In the genomic region with DNA sequence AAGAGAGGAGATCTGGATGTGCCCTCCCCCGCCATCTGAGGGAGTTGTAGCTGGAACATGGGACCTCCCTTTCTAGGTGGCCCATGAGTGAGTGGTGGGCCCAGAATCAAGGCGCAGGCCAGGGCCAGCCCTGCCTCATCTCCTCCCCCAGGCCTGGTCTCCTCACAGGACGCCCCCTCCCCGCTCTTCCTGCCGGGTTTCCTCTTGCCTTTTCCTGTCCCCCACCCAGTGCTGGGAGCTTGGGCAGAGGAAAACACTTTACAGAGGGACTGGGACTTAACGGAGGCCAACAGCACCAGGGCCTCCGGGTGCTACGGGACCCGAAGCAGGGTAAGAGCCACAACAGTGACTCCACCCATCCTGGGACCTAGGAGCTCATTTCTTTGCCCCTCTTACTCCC, we compare ENCODE assay signal across 8 mouse cellular contexts. TPM values are rescaled to one million over a fixed set of nuclear protein-coding genes. Genes with fewer than 3 reads are reported as not detected.
DNase-seq lines count a peak whose midpoint lies in the region; ATAC-seq and TF ChIP-seq lines count a peak whose summit lies in the region.

Gene Rasip1, plus strand, starts transcription at position 228 of the 400 bp plus-strand sequence.

- peak within 1 kb of the TSS; percentile 42 for H3K4me3 ChIP-seq in forebrain, postnatal 0 days (ENCODE audit: low read depth, low read length)
- H3K4me3 ChIP-seq in hindbrain, postnatal 0 days (ENCODE audit: low read length): peak within 1 kb of the TSS; percentile 53
- peak within 1 kb of the TSS; percentile 58 for H3K4me3 ChIP-seq in liver, embryonic 16.5 days (ENCODE audit: low read depth, low read length)
- H3K4me3 ChIP-seq in stomach, postnatal 0 days (ENCODE audit: low read depth, low read length): peak within 1 kb of the TSS; percentile 55

- ATAC-seq in forebrain, postnatal 0 days: no peak
- no peak for ATAC-seq in hindbrain, postnatal 0 days
- peak; percentile 31 for ATAC-seq in liver, embryonic 16.5 days (ENCODE audit: low read depth)
- no peak for ATAC-seq in stomach, postnatal 0 days (ENCODE audit: low FRiP score, low TSS enrichment)

- no peaks in the 10 kb centered on the region for H3K4me1 ChIP-seq in forebrain, postnatal 0 days (ENCODE audit: insufficient read depth)
- peaks cover 5% of the 10 kb centered on the region; the same call in 1 of the 2 replicates for H3K4me1 ChIP-seq in hindbrain, postnatal 0 days (ENCODE audit: insufficient read depth, low read length)
- peaks cover 5% of the 10 kb centered on the region for H3K4me1 ChIP-seq in liver, embryonic 16.5 days (ENCODE audit: control insufficient read depth, low read depth, low read length)
- peaks cover 2% of the 10 kb centered on the region; the same call in 1 of the 2 replicates for H3K4me1 ChIP-seq in stomach, postnatal 0 days (replicated peaks; ENCODE audit: control insufficient read depth, insufficient read depth)

- H3K36me3 ChIP-seq in forebrain, postnatal 0 days (ENCODE audit: insufficient read depth): no peaks in the 10 kb centered on the region
- no peaks in the 10 kb centered on the region for H3K36me3 ChIP-seq in hindbrain, postnatal 0 days (ENCODE audit: insufficient read depth, low read length)
- H3K36me3 ChIP-seq in liver, embryonic 16.5 days (ENCODE audit: control insufficient read depth, insufficient read depth): no peaks in the 10 kb centered on the region
- H3K36me3 ChIP-seq in stomach, postnatal 0 days (ENCODE audit: control insufficient read depth, insufficient read depth, low read length): no peaks in the 10 kb centered on the region

- no peak for TF ChIP-seq CTCF in forebrain, postnatal 0 days (IDR thresholded peaks at IDR 0.05; ENCODE audit: low read depth)
- TF ChIP-seq CTCF in hindbrain, postnatal 0 days (IDR thresholded peaks at IDR 0.05; ENCODE audit: low read depth): no peak
- no peak for TF ChIP-seq CTCF in stomach, postnatal 0 days (IDR thresholded peaks at IDR 0.05; ENCODE audit: low read depth)

- H3K9me3 ChIP-seq in forebrain, postnatal 0 days (ENCODE audit: low read length): no peaks in the 10 kb centered on the region
- no peaks in the 10 kb centered on the region for H3K9me3 ChIP-seq in hindbrain, postnatal 0 days (ENCODE audit: low read length)
- no peaks in the 10 kb centered on the region for H3K9me3 ChIP-seq in liver, embryonic 16.5 days (replicated peaks; ENCODE audit: control insufficient read depth, low read length)
- H3K9me3 ChIP-seq in stomach, postnatal 0 days (ENCODE audit: control insufficient read depth, low read length): no peaks in the 10 kb centered on the region

- no peak for TF ChIP-seq EP300 in stomach, postnatal 0 days (optimal IDR thresholded peaks at IDR 0.05)

- peak within 1 kb of the TSS; percentile 73 for H3K27ac ChIP-seq in forebrain, postnatal 0 days (ENCODE audit: low read depth, low read length)
- peak within 1 kb of the TSS; percentile 86 for H3K27ac ChIP-seq in hindbrain, postnatal 0 days
- no peak within 1 kb of the TSS for H3K27ac ChIP-seq in liver, embryonic 16.5 days (ENCODE audit: low read length)
- peak within 1 kb of the TSS; percentile 76 for H3K27ac ChIP-seq in stomach, postnatal 0 days (replicated peaks)

- H3K9ac ChIP-seq in forebrain, postnatal 0 days: peak within 1 kb of the TSS; percentile 74
- peak within 1 kb of the TSS; percentile 81 for H3K9ac ChIP-seq in hindbrain, postnatal 0 days (replicated peaks; ENCODE audit: low read length)
- peak within 1 kb of the TSS; percentile 64 for H3K9ac ChIP-seq in liver, embryonic 16.5 days (ENCODE audit: low read depth, low read length)
- H3K9ac ChIP-seq in stomach, postnatal 0 days (ENCODE audit: low read length): peak within 1 kb of the TSS; percentile 77

- DNase-seq in layer of hippocampus, postnatal 10 days (ENCODE audit: low spot score in 2 of 2): no peak
- DNase-seq in layer of hippocampus, postnatal 36 days: no peak
- no peak for DNase-seq in forebrain, postnatal 0 days
- no peak for DNase-seq in hindbrain, postnatal 0 days (ENCODE audit: low spot score)
- no peak for DNase-seq in stomach, postnatal 0 days (ENCODE audit: low spot score)
- DNase-seq in urinary bladder, adult 18-20 months (ENCODE audit: low spot score in 2 of 2): no peak
- DNase-seq in spleen, postnatal 36 days (ENCODE audit: low spot score in 2 of 2): no peak

- H3K27me3 ChIP-seq in forebrain, postnatal 0 days (ENCODE audit: insufficient read depth, low read length): no peaks in the 10 kb centered on the region
- H3K27me3 ChIP-seq in hindbrain, postnatal 0 days (ENCODE audit: insufficient read depth, low read length): no peaks in the 10 kb centered on the region
- peaks cover 34% of the 10 kb centered on the region for H3K27me3 ChIP-seq in liver, embryonic 16.5 days (ENCODE audit: control insufficient read depth, insufficient read depth, low read depth, low read length)
- H3K27me3 ChIP-seq in stomach, postnatal 0 days (ENCODE audit: control insufficient read depth, insufficient read depth, low read length): no peaks in the 10 kb centered on the region

- peak within 1 kb of the TSS; percentile 94 for H3K4me2 ChIP-seq in forebrain, postnatal 0 days (ENCODE audit: low read depth)
- peak within 1 kb of the TSS; percentile 86 for H3K4me2 ChIP-seq in hindbrain, postnatal 0 days (ENCODE audit: low read depth, low read length)
- H3K4me2 ChIP-seq in liver, embryonic 16.5 days (ENCODE audit: low read depth, low read length): peak within 1 kb of the TSS; percentile 74
- H3K4me2 ChIP-seq in stomach, postnatal 0 days (replicated peaks; ENCODE audit: low read depth): peak within 1 kb of the TSS; percentile 98

- 85% methylated on average over 9 of the region's 9 CpGs for WGBS in forebrain, postnatal 0 days
- WGBS in hindbrain, postnatal 0 days: 92% methylated on average over 9 of the region's 9 CpGs
- 41% methylated on average over 9 of the region's 9 CpGs for WGBS in liver, embryonic 16.5 days (ENCODE audit: insufficient replicate concordance)
- WGBS in stomach, postnatal 0 days: 76% methylated on average over 9 of the region's 9 CpGs

RNA-seq across cellular contexts. Expression of gene Rasip1, which starts in this region (rescaled TPM):
- 10 to 100 TPM; 13.9 to 14.5 TPM for total RNA-seq in layer of hippocampus, postnatal 10 days (2021)
- total RNA-seq in layer of hippocampus, postnatal 36 days (2021): 1 to 10 TPM; 6.1 to 6.6 TPM
- total RNA-seq in forebrain, postnatal 0 days (2014; rRNA removed): 26.5 and 37.4 TPM in 2 replicates
- polyA plus RNA-seq in forebrain, postnatal 0 days (2015; fragmentation: Nextera tagmentation; extraction: Ambion mirVana): 22.8 and 27.2 TPM in 2 replicates
- 36.4 and 39.8 TPM in 2 replicates for total RNA-seq in hindbrain, postnatal 0 days (2014; rRNA removed)
- 18.7 TPM in 2 replicates for polyA plus RNA-seq in hindbrain, postnatal 0 days (2015; fragmentation: Nextera tagmentation; extraction: Ambion mirVana)
- 1.7 and 1.8 TPM in 2 replicates for polyA plus RNA-seq in liver, embryonic 16.5 days (2015; fragmentation: Nextera tagmentation; extraction: Ambion mirVana)
- 5.4 and 6.3 TPM in 2 replicates for polyA plus RNA-seq in stomach, postnatal 0 days (2015; fragmentation: Nextera tagmentation; extraction: Ambion mirVana)
